In the genomic region with DNA sequence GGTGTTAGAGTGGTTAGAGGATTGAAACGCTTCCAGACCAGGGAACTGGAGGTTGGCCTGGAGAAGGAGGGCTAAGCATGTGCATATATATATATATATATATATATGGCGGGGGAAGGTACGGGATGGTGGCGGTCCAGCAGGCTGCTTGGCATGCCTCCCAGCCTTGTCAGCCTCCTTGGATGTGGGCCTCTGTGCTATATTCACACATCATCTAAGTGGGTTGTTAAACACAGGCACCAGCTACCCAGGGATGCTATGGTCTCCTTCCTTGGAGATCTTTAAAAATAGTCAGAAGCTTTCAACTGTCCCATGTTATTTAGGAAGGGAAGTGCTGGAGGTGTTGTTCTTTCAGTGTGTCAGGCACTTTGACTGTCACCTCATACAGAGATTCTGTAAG, we compare ENCODE assay signal across 21 mouse cellular contexts. TPM values are rescaled to one million over a fixed set of nuclear protein-coding genes. Genes with fewer than 3 reads are reported as not detected.
DNase-seq lines count a peak whose midpoint lies in the region; TF ChIP-seq lines count a peak whose summit lies in the region.
"Had no signal": no experiment of that assay in that cellular context is flagged by ENCODE, and none has a peak within 500 bp of the region (broad histone marks: within the 10 kb centered on the region; RNA-seq: fewer than 3 reads in every experiment).

No protein-coding gene starts in this region.

- TF ChIP-seq CTCF in left cerebral cortex, adult 2 months (IDR thresholded peaks at IDR 0.05), result no peak
- no peak for TF ChIP-seq CTCF in layer of hippocampus, adult 2 months (conservative IDR thresholded peaks at IDR 0.05)

- H3K27ac ChIP-seq in left cerebral cortex, adult 2 months, result no peak overlapping the region
- H3K27ac ChIP-seq in layer of hippocampus, adult 2 months, result no peak overlapping the region
- H3K27ac ChIP-seq: forebrain, embryonic 10.5 days; gastrocnemius, adult 2 months; heart, adult 2 months; hindbrain, embryonic 15.5 days; liver, embryonic 15.5 days; midbrain, embryonic 13.5 days; neural tube, embryonic 12.5 days had no signal

- DNase-seq in left cerebral cortex, adult 11 months (ENCODE audit: low spot score), result peak; percentile 30
- no peak for DNase-seq in left cerebral cortex, postnatal 4 days
- DNase-seq in left cerebral cortex, adult 2 months (ENCODE audit: extremely low spot score in 1 of 2, low spot score in 2 of 2), result peak; percentile 32 to 60
- peak; percentile 53 to 64 for DNase-seq in right cerebral cortex, adult 2 months (ENCODE audit: low spot score in 2 of 2)
- no peak for DNase-seq in heart, adult 18-20 months
- DNase-seq in layer of hippocampus, adult 2 months (ENCODE audit: low spot score in 2 of 2), result no peak
- DNase-seq in layer of hippocampus, adult 9-11 months, result no peak
- DNase-seq in heart, postnatal 10 days, result no peak
- DNase-seq: adrenal gland, postnatal 14 days; cerebellum, adult 11-12 months; cerebellum, postnatal 14 days; gastrocnemius, adult 2 months; heart, adult 2 months; heart, postnatal 4 days; kidney, postnatal 4 days; thymus, postnatal 36 days had no signal

- intact Hi-C loops in left cerebral cortex, postnatal 4 days (cut with DNase I), result no loop called here
- intact Hi-C loops in left cerebral cortex, adult 2 months (cut with DNase I), result no loop called here
- intact Hi-C loops in heart, postnatal 10 days (cut with DNase I), result no loop called here

- H3K4me3 ChIP-seq in left cerebral cortex, adult 2 months, result no peak overlapping the region
- no peak overlapping the region for H3K4me3 ChIP-seq in layer of hippocampus, adult 2 months
- H3K4me3 ChIP-seq: forebrain, embryonic 10.5 days; gastrocnemius, adult 2 months; heart, adult 2 months; hindbrain, embryonic 15.5 days; liver, embryonic 15.5 days; midbrain, embryonic 13.5 days; neural tube, embryonic 12.5 days had no signal

RNA-seq across cellular contexts. Expression of a gene that starts 3.1 kb away (rescaled TPM):
- 100 to 1,000 TPM in 1 of 2 experiments, 10 to 100 TPM in 1; 95.7 to 102 TPM for total RNA-seq in left cerebral cortex, postnatal 4 days (2021)
- total RNA-seq in left cerebral cortex, adult 2 months (2021), result 100 to 1,000 TPM; 124 to 153 TPM
- total RNA-seq in heart, adult 18-20 months (2021), result 10 to 100 TPM; 23.8 to 25.3 TPM
- 100 to 1,000 TPM; 160 to 162 TPM for total RNA-seq in layer of hippocampus, adult 2 months (2021)
- total RNA-seq in heart, postnatal 10 days (2021), result 10 to 100 TPM; 31.3 to 42.1 TPM

Comparison
In these comparisons a context has a peak if more than half of its experiments do, and no peak if none do; other contexts are left out.
1. DNase-seq: peak in left cerebral cortex, adult 11 months (single experiment), left cerebral cortex, adult 2 months (2 of 2) and right cerebral cortex, adult 2 months (2 of 2); none in left cerebral cortex, postnatal 4 days (single experiment), heart, adult 18-20 months (0 of 2), layer of hippocampus, adult 2 months (0 of 2), layer of hippocampus, adult 9-11 months (single experiment) and heart, postnatal 10 days (0 of 2).